Mouse (Mus musculus) cerebellum, adult 2 months (tissue): Measurements from ENCODE around the gene Mst1. TPM values are rescaled to one million over a fixed set of nuclear protein-coding genes. Genes with fewer than 3 reads are reported as not detected.

Source experiments
- DNase-seq, 2 experiments: peaks; one replicate each; pipeline ENCODE4 v3.0.0; 2021
- H3K27ac ChIP-seq: fragments of 200-500 bp; 2 replicates; pipeline ENCODE4 v1.5.1; 2012; ENCODE audit warnings: low read length, control low read depth, inconsistent platforms; ENCODE audit not compliant: insufficient read depth
- H3K27me3 ChIP-seq: fragments of 200-500 bp; 2 replicates; pipeline ENCODE4 v1.6.1; 2012; ENCODE audit warnings: inconsistent platforms, mild to moderate bottlenecking, low read length, moderate library complexity; ENCODE audit not compliant: control insufficient read depth, insufficient read depth
- H3K4me1 ChIP-seq: fragments of 200-500 bp; 2 replicates; pipeline ENCODE4 v1.6.1; 2011; ENCODE audit warnings: low read length; ENCODE audit not compliant: control insufficient read depth, insufficient read depth
- H3K4me3 ChIP-seq: fragments of 200-500 bp; replicated peaks from 2 replicates; pipeline ENCODE3; 2011; ENCODE audit warnings: mild to moderate bottlenecking, low read depth, low read length, control low read depth; ENCODE audit not compliant: insufficient read depth
- CTCF ChIP-seq: fragments of 200-500 bp; IDR thresholded peaks from 2 replicates; pipeline ENCODE4 v1.5.1; 2011; ENCODE audit warnings: low read depth, mild to moderate bottlenecking, control low read depth, low read length, moderate library complexity, borderline replicate concordance; ENCODE audit not compliant: insufficient read depth
- POLR2A ChIP-seq: fragments of 200-500 bp; IDR thresholded peaks from 2 replicates; pipeline ENCODE4 v1.6.1; 2011; ENCODE audit warnings: low read length, control low read depth, borderline replicate concordance; ENCODE audit not compliant: insufficient read depth
- WGBS: fragments of 180-500 bp; shearing (Covaris S2); methylation state at CpG from one replicate; pipeline ENCODE4 v1.1.7; 2018; 5-methylcytosine and 5-hydroxymethylcytosine counted together
- polyA plus RNA-seq: library from polyadenylated mRNA; depleted of rRNA; stranded (reverse); fragments of >200 nt; gene quantifications from 2 replicates; pipeline ENCODE4 v1.2.3, GENCODE M21; 2012

Gene Mst1
- polyA plus RNA-seq, 1 experiment = 0.13 TPM

DNA sequence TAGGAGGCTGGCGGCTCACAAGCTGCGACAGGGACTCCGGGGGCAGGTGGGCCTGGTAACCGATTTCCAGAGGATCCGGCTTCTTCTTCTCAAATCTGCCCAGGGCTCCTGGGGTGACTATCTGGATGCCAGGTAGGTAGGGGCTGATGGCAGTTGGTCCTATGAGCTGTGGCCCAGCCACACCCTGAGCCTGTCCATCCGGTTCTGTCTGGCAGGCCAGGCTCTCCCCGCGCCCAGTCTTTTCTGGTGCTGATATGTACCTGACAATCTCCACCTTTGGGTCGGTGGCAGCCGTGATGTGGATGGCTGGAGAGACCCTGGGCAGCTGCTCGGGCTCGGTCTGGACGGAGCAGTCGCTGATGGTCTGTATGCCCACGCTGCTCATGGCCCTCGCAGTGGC, 29.9 kb downstream of the Mst1 start:
- no peak for TF ChIP-seq CTCF
- TF ChIP-seq POLR2A = no peak
- WGBS = 80% methylated on average over 16 of the region's 16 CpGs
- no peak for DNase-seq

DNA sequence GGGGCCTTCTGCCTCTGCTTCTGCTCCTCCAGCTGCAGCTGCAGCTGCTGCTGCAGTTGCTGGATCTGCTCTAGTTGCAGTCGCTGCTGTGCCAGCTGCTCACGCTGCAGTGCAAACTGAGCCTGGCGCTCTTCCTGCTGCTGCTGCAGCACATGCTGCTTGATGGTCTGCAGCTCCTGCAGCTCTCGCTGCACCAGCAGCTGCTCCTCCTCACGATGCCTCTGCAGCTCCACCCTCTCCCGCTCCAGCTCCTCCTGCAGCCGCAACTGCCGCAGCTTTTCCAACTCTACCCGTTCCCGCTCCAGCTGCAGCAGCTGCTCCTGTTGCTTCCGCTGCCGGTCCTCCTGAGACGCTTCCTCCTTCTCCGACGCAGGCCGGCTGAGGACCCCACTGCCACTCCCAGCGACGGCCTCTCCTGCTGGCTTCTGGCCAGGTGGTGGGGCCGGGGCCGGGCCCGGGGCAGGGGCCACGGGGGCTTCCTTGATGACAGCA, 30.9 kb downstream of the Mst1 start:
- WGBS = 23% methylated on average over 22 of the region's 22 CpGs
- Histone ChIP-seq H3K27ac (peak overlapping the region; percentile 0; the same call in 1 of the 2 replicates), H3K27me3 (no peaks in the 10 kb centered on the region), H3K4me1 (peaks cover 48% of the 10 kb centered on the region), H3K4me3 (no peak overlapping the region)
- DNase-seq = no peak
- TF ChIP-seq POLR2A = no peak
- no peak for TF ChIP-seq CTCF

More for the DNA sequence above, 29.9 kb downstream of the Mst1 start:
- peaks cover 48% of the 10 kb centered on the region for H3K4me1 ChIP-seq
- no peaks in the 10 kb centered on the region for H3K27me3 ChIP-seq
- no peak overlapping the region for H3K4me3 ChIP-seq
- no peak overlapping the region for H3K27ac ChIP-seq

DNA sequence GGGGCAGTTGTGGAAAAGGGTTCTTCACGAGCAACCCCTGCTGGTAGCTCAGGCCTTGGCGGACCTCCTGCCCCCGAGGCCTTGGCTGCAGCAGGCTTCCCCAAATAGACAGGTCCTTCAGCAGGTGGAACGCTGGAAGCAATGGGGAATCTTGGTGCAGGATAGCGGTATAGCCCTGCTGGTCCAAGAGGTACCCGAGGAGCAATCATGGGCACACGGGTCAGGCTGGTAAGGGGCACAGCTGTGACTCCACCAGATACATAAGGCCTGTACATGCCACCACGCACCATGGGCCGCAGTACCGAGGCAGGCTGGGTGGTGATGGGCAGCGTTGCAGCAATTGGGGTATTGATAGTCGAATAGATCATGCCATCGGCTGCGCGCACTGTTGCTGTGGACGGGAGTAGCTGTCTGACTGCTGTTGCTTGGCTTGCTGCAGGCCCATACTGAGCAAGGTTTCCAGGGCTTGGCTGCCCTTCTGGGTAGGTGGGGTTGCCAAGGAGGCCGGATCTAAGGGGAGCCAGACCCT, 31.4 kb downstream of the Mst1 start:
- H3K27me3 ChIP-seq = no peaks in the 10 kb centered on the region
- DNase-seq = peak in 1 of 2 experiments; percentile 64
- 26% methylated on average over 17 of the region's 17 CpGs for WGBS
- TF ChIP-seq CTCF (no peak), POLR2A (no peak)
- H3K27ac ChIP-seq = peak overlapping the region; percentile 67
- H3K4me1 ChIP-seq = peaks cover 50% of the 10 kb centered on the region
- H3K4me3 ChIP-seq = no peak overlapping the region

DNA sequence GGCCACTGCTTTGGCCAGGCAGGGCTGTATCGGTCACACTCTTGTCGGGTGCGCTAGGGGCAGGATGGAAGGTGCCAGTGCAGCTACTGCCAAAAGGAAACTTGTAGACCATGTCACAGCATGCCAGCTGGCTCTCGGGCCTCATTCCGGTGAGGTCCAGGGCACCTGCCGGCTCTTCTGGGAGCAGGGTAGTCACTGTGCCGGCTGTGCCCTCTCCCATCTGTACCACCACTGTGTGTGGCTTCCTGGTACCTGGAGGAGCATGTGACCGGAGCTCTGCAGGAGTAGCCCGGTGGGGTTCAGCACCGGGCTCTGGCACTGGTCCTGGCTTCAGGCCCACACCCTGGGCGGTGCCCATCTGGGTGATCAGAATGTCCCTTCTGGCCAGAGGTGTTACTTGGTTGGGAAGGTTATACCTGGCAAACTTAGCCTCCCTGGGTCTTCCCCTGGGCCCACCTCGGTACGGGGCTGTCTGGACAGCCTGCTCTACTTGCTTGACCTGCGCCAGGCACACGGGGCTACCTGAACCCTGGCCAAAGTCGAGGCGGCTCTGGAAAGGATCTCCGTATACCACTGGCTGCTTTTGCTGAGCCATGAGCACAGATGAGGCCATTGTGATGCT, 32.6 kb downstream of the Mst1 start:
- 14% methylated on average over 18 of the region's 18 CpGs for WGBS
- TF ChIP-seq CTCF (no peak), POLR2A (no peak)

DNA sequence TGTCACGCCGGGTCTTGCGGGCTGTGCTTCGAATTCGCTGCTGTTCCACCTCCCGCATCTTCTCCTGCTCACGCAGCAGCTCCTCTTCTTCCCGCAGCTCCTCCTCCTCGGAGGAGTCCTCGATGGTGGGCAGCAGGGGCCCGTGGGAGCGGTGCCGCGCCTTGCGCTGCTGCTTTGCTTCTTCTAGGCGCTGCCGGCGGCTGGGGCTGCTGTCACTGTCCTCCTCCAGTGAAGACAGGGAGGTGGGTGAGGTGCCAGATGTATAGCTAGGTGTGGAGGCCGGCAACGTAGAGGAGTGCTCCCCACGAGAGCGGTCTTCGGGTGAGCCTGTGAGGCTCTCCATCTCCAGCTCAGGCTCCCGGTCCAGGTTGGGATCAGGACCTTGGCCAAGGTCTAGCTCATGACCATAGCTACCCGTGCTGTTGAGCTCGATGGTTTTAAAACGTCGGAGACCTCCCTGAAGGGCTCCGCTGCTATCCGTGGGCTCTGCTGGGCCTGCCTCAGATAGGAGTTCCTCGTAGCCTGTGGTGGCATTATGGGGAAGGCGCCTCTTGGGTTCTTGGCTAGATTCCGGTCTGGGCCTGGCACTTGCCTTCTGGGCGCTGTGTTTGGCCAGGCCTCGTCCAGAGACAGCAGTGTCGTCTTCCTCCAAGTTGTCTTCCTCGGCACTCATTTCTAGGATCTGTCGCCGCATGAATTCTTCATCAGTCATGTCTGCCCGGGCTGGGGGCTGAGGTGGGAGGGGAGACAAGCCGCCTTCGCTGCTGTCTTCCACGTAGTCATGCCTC, 35.2 kb downstream of the Mst1 start:
- Histone ChIP-seq H3K27me3 (no peaks in the 10 kb centered on the region), H3K27ac (peak overlapping the region; percentile 1; the same call in 1 of the 2 replicates), H3K4me3 (no peak overlapping the region), H3K4me1 (peaks cover 57% of the 10 kb centered on the region)
- peak; percentile 65 to 66 for DNase-seq
- 55% methylated on average over 43 of the region's 43 CpGs for WGBS
- TF ChIP-seq CTCF (no peak), POLR2A (no peak)

More for the DNA sequence above, 32.6 kb downstream of the Mst1 start:
- DNase-seq = peak; percentile 84 to 88
- Histone ChIP-seq H3K4me3 (no peak overlapping the region), H3K27me3 (no peaks in the 10 kb centered on the region), H3K27ac (peak overlapping the region; percentile 67), H3K4me1 (peaks cover 50% of the 10 kb centered on the region)

DNA sequence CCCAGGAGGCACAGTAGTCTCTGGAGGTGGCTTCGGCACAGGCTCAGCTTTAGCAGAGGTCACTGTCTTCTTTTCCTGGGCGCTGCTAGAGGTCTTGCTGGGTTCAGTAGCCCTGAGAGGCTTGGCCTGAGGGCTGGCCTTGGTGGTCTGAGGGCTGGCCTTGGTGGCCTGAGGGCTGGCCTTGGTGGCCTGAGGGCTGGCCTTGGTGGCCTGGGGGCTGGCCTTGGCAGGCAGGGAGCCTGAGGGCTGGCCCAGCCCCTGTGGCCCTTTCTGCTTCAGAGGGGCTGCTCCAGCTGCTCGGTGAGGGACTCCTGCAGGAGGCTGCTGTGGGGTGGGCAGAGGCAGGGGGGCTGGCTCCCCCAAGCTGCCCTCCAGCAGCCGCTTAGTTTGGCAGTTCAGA, 36.9 kb downstream of the Mst1 start:
- TF ChIP-seq CTCF = no peak
- TF ChIP-seq POLR2A = no peak
- Histone ChIP-seq H3K27me3 (no peaks in the 10 kb centered on the region), H3K27ac (no peak overlapping the region), H3K4me1 (peaks cover 56% of the 10 kb centered on the region), H3K4me3 (no peak overlapping the region)
- DNase-seq = no peak
- 58% methylated on average over 4 of the region's 4 CpGs for WGBS

DNA sequence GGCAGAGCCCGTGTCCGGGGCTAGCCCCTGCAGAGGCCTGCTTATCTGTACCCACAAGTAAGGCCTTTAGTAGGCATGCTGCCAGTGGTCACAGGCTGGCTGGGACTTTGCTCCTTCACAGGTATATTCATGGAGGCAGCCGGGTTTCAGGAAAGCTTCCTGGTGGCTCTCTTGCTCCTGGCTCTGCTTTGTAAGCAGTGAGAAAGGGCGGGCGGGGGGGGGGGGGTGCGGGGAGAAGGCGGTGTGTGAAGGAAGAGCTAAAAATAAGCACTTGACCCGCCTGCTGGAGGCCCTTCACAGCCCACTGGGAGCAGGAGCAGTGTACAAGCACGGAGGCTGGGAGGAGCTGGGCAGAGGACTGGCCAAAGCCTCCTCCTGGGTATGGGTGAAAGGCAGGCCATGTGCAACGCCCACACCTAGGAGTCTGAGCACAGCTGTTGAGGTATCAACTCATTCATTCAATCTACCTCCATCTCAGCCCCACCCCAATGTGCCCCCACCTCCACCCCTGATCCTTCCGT, 39.7 kb downstream of the Mst1 start:
- DNase-seq = peak in 1 of 2 experiments; percentile 59
- no peak for TF ChIP-seq POLR2A
- TF ChIP-seq CTCF = no peak
- H3K27me3 ChIP-seq = no peaks in the 10 kb centered on the region
- no peak overlapping the region for H3K4me3 ChIP-seq
- H3K4me1 ChIP-seq = peaks cover 55% of the 10 kb centered on the region
- WGBS = 8% methylated on average over 11 of the region's 11 CpGs
- peak overlapping the region; percentile 63 for H3K27ac ChIP-seq
